Mouse (Mus musculus): ENCODE data around the gene Trcg1. TPM values are rescaled to one million over a fixed set of nuclear protein-coding genes. Genes with fewer than 3 reads are reported as not detected.
A peak's percentile ranks its signal among the peaks of the same experiment; 100 is the strongest.
"Not testable (repeated sequence)": the region's sequence is repeated elsewhere in the genome, so short reads cannot be mapped to it uniquely, and the experiment has no call there.

Gene Trcg1
- polyA plus RNA-seq, 1 experiment from 2014 or later: not detected

DNA sequence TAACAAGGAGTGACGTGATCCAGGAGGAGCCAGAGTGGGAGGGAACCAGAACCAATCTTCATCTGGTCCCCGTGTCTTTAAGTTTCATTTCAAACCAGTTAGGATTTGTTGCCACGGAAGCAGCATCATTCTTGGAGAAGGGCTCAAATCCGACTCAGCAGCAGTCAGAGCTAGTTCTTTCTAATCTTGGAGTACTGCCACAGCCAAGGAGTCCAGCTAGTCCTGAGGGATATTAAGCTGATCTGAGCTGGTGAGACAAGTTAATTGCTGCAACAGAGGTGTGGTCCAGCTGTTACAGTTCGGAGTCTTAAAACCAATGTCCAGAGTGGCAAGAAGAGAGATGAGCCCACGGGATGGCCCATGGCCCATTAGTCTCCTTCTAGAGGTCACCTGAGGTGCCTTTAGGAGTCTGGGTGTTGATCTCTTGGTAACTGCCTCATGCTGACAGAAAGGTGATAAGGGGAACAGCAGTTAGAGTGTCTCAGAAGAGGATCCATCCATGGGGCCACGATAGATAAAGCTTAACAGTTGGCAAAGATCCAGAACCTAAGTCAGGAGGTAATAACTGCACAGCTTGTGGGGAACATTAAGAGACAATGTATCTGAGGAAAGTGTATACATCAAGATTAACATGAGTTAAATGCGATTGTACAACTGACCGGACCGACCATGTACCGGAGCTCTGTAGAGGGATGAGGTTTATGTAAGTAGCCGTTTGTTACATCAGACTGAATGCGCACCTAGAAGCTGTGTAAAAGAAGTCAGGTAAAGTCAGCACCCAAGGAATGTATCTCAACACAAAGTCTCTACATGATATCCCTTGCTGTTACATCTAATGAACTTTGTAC is 10.4 kb upstream of the Trcg1 start:
- 56% methylated on average over 13 of the region's 13 CpGs for WGBS
- no peak for DNase-seq
- no peaks in the 10 kb centered on the region for H3K36me3 ChIP-seq (ENCODE audit: insufficient read depth)
- H3K4me3 ChIP-seq (ENCODE audit: low read depth, low read length): no peak overlapping the region
- no peak overlapping the region for H3K9ac ChIP-seq
- H3K27ac ChIP-seq (ENCODE audit: low read depth): no peak overlapping the region
- ATAC-seq (ENCODE audit: insufficient read depth): no peak
- H3K4me1 ChIP-seq (ENCODE audit: insufficient read depth): peaks cover 6% of the 10 kb centered on the region
- H3K4me2 ChIP-seq: no peak overlapping the region
- TF ChIP-seq CTCF (IDR thresholded peaks at IDR 0.05; ENCODE audit: low read depth): no peak
- no peaks in the 10 kb centered on the region for H3K9me3 ChIP-seq (ENCODE audit: low read depth, low read length)
- H3K27me3 ChIP-seq (ENCODE audit: insufficient read depth, low read length): no peaks in the 10 kb centered on the region

DNA sequence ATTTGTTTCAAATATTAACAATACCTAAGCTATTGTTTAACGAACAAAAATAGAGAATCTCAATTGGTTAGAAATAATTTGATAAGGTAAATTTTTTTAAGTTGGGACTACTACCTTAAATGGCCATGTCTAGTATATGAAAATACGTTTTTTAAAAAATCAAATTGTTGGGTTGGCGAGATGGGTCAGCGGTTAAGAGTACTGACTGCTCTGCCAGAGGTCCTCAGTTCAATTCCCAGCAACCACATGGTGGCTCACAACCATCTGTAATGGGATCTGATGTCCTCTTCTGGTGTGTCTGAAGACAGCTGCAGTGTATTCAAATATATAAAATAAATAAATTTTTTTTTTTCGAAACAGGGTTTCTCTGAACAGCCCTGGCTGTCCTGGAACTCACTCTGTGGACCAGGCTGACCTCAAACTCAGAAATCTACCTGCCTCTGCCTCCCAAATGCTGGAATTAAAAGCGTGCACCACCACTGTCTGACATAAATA is 9.7 kb upstream of the Trcg1 start:
- 82% methylated on average over 6 of the region's 6 CpGs for WGBS
- H3K9me3 ChIP-seq (ENCODE audit: low read depth, low read length); H3K36me3 ChIP-seq (ENCODE audit: insufficient read depth); DNase-seq; H3K27ac ChIP-seq (ENCODE audit: low read depth); ATAC-seq (ENCODE audit: insufficient read depth); H3K27me3 ChIP-seq (ENCODE audit: insufficient read depth, low read length); H3K4me1 ChIP-seq (ENCODE audit: insufficient read depth); H3K4me3 ChIP-seq (ENCODE audit: low read depth, low read length); H3K4me2 ChIP-seq; H3K9ac ChIP-seq: not testable (repeated sequence)

DNA sequence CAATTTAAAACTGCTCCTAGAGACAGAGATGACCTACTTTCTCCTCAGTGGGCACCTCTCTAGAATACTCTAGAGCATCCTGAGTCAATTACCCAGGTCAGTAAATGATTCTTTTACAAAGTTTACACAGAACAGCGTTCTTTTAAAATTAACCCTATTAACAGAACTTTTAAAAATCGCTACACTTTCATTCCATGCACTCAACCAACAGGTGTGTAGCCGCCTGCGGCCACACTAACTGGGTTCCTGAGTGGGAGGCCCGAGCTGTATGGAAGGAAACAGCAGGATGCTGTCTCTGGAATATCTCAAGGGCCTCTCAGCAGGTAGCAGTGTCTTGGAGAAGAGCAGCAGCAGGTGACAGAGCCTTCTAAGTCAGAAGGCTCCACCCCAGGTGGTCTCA is 9.2 kb upstream of the Trcg1 start:
- Histone ChIP-seq H3K27ac (ENCODE audit: low read depth) (no peak overlapping the region), H3K27me3 (ENCODE audit: insufficient read depth, low read length) (no peaks in the 10 kb centered on the region), H3K9me3 (ENCODE audit: low read depth, low read length) (no peaks in the 10 kb centered on the region), H3K4me3 (ENCODE audit: low read depth, low read length) (no peak overlapping the region), H3K4me2 (no peak overlapping the region), H3K4me1 (ENCODE audit: insufficient read depth) (peaks cover 6% of the 10 kb centered on the region), H3K9ac (no peak overlapping the region), H3K36me3 (ENCODE audit: insufficient read depth) (no peaks in the 10 kb centered on the region)
- ATAC-seq (ENCODE audit: insufficient read depth) (no peak), DNase-seq (no peak)
- WGBS: 66% methylated on average over 5 of the region's 5 CpGs
- no peak for TF ChIP-seq CTCF (IDR thresholded peaks at IDR 0.05; ENCODE audit: low read depth)

DNA sequence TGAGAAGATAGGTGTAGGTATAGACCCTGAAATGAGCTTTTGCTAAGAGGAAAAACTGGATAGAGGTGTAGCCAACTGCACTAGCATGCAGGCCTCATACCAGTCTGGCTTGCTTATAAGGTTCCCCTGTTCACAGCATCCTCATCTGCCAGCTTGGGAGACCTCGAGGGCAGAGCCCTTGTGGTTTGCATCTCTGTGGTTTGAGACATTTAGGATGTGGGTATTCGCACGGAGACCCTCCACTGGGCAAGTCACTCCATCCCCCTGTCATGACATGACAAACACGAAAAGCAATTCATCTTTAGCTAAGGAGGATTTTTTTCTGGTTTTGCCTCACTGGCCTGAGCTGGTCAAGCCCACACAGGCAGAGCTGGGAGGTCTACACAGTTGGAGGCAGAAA is 8.2 kb upstream of the Trcg1 start:
- Histone ChIP-seq H3K27me3 (ENCODE audit: insufficient read depth, low read length) (no peaks in the 10 kb centered on the region), H3K9me3 (ENCODE audit: low read depth, low read length) (no peaks in the 10 kb centered on the region), H3K4me3 (ENCODE audit: low read depth, low read length) (no peak overlapping the region), H3K9ac (no peak overlapping the region), H3K4me1 (ENCODE audit: insufficient read depth) (peaks cover 6% of the 10 kb centered on the region), H3K36me3 (ENCODE audit: insufficient read depth) (no peaks in the 10 kb centered on the region), H3K4me2 (no peak overlapping the region), H3K27ac (ENCODE audit: low read depth) (no peak overlapping the region)
- ATAC-seq (ENCODE audit: insufficient read depth) (no peak), DNase-seq (no peak)
- TF ChIP-seq CTCF (IDR thresholded peaks at IDR 0.05; ENCODE audit: low read depth): no peak
- WGBS: 62% methylated on average over 4 of the region's 4 CpGs

DNA sequence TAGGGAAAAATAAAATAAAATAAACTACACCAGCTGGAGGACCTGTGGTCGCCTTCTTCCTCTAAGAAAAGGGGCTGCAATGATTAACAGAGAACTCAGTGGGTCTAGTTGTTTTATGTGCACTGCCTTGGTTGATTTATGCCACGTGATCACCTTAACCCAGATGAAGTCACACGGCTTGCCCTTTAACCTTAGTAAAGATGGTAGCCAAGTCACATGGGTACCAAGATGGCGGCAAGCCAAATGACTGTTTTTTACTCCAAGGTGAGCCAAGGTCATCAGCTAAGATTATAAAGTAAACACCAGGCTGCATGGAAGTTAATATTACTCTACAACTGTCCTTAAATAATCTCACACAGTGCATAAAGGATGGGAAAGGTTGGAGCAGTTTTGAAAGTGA is 6.6 kb upstream of the Trcg1 start:
- no peak for TF ChIP-seq CTCF (IDR thresholded peaks at IDR 0.05; ENCODE audit: low read depth)
- Histone ChIP-seq H3K9me3 (ENCODE audit: low read depth, low read length) (no peaks in the 10 kb centered on the region), H3K27ac (ENCODE audit: low read depth) (no peak overlapping the region), H3K4me2 (no peak overlapping the region), H3K4me3 (ENCODE audit: low read depth, low read length) (no peak overlapping the region), H3K27me3 (ENCODE audit: insufficient read depth, low read length) (no peaks in the 10 kb centered on the region), H3K9ac (no peak overlapping the region), H3K36me3 (ENCODE audit: insufficient read depth) (no peaks in the 10 kb centered on the region), H3K4me1 (ENCODE audit: insufficient read depth) (peaks cover 6% of the 10 kb centered on the region)
- ATAC-seq (ENCODE audit: insufficient read depth) (no peak), DNase-seq (peak; percentile 54)
- WGBS: 47% methylated on average over 4 of the region's 4 CpGs

DNA sequence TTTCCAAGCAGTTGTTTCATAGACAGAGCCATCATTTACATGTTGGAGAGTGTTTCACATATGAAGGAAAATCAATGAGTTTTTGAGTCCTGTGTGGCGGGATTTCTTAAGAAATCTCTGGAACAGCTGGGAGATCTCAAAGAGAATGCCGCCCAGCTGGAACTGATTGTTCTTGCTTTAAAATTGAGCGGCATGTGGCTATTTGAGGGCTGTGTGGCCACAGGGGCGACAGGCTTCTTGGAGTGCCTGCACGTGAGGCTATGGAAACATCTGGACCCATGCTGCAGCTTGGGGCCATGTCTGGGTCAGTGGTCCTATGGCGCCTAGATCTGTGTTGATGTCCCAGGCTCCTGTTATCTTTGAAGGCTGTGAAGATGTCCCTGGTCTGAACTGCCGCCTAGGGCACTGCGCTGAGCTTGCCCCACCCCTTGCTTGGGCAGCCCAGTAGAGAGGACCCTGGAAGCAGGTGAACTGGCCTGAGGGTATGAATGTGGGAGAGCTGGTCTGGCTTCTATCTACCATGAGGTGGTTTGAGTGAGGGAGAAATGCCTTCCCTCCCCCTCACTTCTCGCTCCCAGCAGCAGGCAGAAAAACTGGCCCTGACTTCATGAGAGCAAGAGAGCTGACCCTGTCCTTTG is 6.1 kb upstream of the Trcg1 start:
- Histone ChIP-seq H3K27me3 (ENCODE audit: insufficient read depth, low read length) (no peaks in the 10 kb centered on the region), H3K9me3 (ENCODE audit: low read depth, low read length) (no peaks in the 10 kb centered on the region), H3K36me3 (ENCODE audit: insufficient read depth) (no peaks in the 10 kb centered on the region), H3K4me3 (ENCODE audit: low read depth, low read length) (no peak overlapping the region), H3K27ac (ENCODE audit: low read depth) (no peak overlapping the region), H3K4me1 (ENCODE audit: insufficient read depth) (peaks cover 6% of the 10 kb centered on the region), H3K4me2 (no peak overlapping the region), H3K9ac (no peak overlapping the region)
- ATAC-seq (ENCODE audit: insufficient read depth) (peak; percentile 58; the same call in 1 of the 2 replicates), DNase-seq (peak; percentile 75)
- no peak for TF ChIP-seq CTCF (IDR thresholded peaks at IDR 0.05; ENCODE audit: low read depth)
- WGBS: 39% methylated on average over 9 of the region's 9 CpGs

DNA sequence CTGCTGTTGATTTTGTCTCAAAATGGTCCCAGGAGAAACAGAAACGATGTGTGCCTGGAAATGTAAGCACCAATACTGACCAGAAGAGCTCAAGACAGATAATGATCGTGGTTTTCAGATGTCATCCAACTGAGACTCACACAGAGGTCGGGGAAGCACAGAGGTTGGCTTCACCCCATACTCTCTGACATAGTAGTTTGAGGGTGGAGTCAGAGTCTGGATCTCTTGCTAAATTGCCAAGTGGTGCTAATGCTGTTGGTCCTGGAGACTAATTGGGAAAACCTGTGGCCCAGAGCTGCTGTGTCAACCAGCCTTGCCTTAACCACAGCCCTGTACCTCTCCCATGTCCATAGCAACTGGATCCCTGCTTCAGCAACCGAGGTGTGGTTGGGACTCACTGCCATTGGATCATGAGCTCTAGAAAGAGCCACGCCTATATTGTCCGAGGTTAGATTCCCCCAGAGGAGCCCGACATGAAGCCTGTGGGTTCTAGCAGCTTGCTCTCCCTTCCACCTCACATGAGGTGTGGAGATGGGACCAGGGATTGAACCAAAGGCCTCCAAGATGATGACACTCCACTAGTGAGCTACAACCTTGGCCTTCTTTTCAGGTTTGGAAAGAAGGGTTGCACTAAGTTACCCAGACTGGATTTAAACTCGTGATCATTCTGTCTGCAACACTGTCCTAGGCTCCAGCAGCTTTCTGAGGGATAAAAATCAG is 4.7 kb upstream of the Trcg1 start:
- Histone ChIP-seq H3K4me2 (no peak overlapping the region), H3K27me3 (ENCODE audit: insufficient read depth, low read length) (no peaks in the 10 kb centered on the region), H3K4me1 (ENCODE audit: insufficient read depth) (peaks cover 6% of the 10 kb centered on the region), H3K36me3 (ENCODE audit: insufficient read depth) (no peaks in the 10 kb centered on the region), H3K4me3 (ENCODE audit: low read depth, low read length) (no peak overlapping the region), H3K27ac (ENCODE audit: low read depth) (no peak overlapping the region), H3K9me3 (ENCODE audit: low read depth, low read length) (no peaks in the 10 kb centered on the region), H3K9ac (no peak overlapping the region)
- TF ChIP-seq CTCF (IDR thresholded peaks at IDR 0.05; ENCODE audit: low read depth): no peak
- DNase-seq (no peak), ATAC-seq (ENCODE audit: insufficient read depth) (no peak)
- WGBS: 64% methylated on average over 8 of the region's 8 CpGs

Data from lung, embryonic 14.5 days (tissue).